Comparison of ENCODE assay signal across 11 mouse cellular contexts in the genomic region with DNA sequence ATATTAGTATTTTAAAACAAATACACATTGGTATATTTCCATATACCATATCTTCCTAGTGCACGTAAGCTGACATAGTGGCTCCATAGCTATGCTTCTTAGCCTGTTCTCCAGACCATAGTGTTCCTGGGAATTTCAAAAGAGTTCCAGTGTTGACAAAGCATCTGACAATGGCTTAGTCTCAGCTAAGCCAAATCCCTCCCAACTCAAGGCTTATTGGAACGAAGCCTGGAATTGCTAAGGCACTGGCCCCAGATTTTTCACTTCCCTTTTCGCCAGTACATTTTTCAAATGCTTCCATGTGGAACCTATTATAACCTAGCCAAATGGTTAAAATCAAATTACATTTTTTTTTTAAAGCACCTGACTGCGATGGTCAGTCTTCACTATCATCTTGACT. TPM values are rescaled to one million over a fixed set of nuclear protein-coding genes. Genes with fewer than 3 reads are reported as not detected.
DNase-seq lines count a peak whose midpoint lies in the region; ATAC-seq and TF ChIP-seq lines count a peak whose summit lies in the region.
"Had no signal": no experiment of that assay in that cellular context is flagged by ENCODE, and none has a peak within 500 bp of the region (broad histone marks: within the 10 kb centered on the region; RNA-seq: fewer than 3 reads in every experiment).

No protein-coding gene starts in this region.

- H3K9ac ChIP-seq in forebrain, embryonic 16.5 days (replicated peaks; ENCODE audit: low read depth, low read length): no peak overlapping the region
- H3K9ac ChIP-seq in forebrain, embryonic 15.5 days (replicated peaks): no peak overlapping the region
- H3K9ac ChIP-seq in liver, adult 2 months (ENCODE audit: low read depth, low read length): peak overlapping the region; percentile 78
- no peak overlapping the region for H3K9ac ChIP-seq in forebrain, embryonic 13.5 days
- H3K9ac ChIP-seq: liver, embryonic 14.5 days had no signal

- peaks cover 11% of the 10 kb centered on the region; the same call in 1 of the 2 replicates for H3K79me2 ChIP-seq in liver, adult 2 months (ENCODE audit: control insufficient read depth, insufficient read depth, low read length)

- H3K9me3 ChIP-seq in forebrain, embryonic 16.5 days (ENCODE audit: control insufficient read depth, low read length): no peaks in the 10 kb centered on the region
- no peaks in the 10 kb centered on the region for H3K9me3 ChIP-seq in forebrain, embryonic 15.5 days
- no peaks in the 10 kb centered on the region for H3K9me3 ChIP-seq in forebrain, embryonic 13.5 days (replicated peaks)

- 0 out of 2 replicates have a peak, but pooled peaks have one; percentile 35 for ATAC-seq in forebrain, embryonic 16.5 days
- no peak for ATAC-seq in forebrain, embryonic 15.5 days (replicated peaks)
- no peak for ATAC-seq in forebrain, embryonic 13.5 days

- no peak for TF ChIP-seq CTCF in liver, adult 2 months (IDR thresholded peaks at IDR 0.05; ENCODE audit: low read depth, low read length)

- H3K27me3 ChIP-seq in forebrain, embryonic 16.5 days (replicated peaks; ENCODE audit: control insufficient read depth, insufficient read depth, low read length): no peaks in the 10 kb centered on the region
- H3K27me3 ChIP-seq in forebrain, embryonic 15.5 days: no peaks in the 10 kb centered on the region
- H3K27me3 ChIP-seq in liver, adult 2 months (ENCODE audit: control insufficient read depth, insufficient read depth, low read length): no peaks in the 10 kb centered on the region
- 0 out of 2 replicates have a peak, but pooled peaks cover 5% of the 10 kb centered on the region for H3K27me3 ChIP-seq in forebrain, embryonic 13.5 days

- H3K4me2 ChIP-seq in forebrain, embryonic 16.5 days (ENCODE audit: low read length): no peak overlapping the region
- no peak overlapping the region for H3K4me2 ChIP-seq in forebrain, embryonic 15.5 days (replicated peaks)
- H3K4me2 ChIP-seq in forebrain, embryonic 13.5 days: no peak overlapping the region

- H3K4me1 ChIP-seq in forebrain, embryonic 16.5 days (replicated peaks; ENCODE audit: control insufficient read depth, insufficient read depth, low read length): peaks cover 8% of the 10 kb centered on the region
- peaks cover 9% of the 10 kb centered on the region for H3K4me1 ChIP-seq in forebrain, embryonic 15.5 days
- H3K4me1 ChIP-seq in liver, adult 2 months (ENCODE audit: control insufficient read depth, insufficient read depth, low read length): peaks cover 24% of the 10 kb centered on the region
- peaks cover 11% of the 10 kb centered on the region for H3K4me1 ChIP-seq in forebrain, embryonic 13.5 days

- no peak overlapping the region for H3K4me3 ChIP-seq in forebrain, embryonic 16.5 days (replicated peaks; ENCODE audit: low read length)
- H3K4me3 ChIP-seq in forebrain, embryonic 15.5 days: no peak overlapping the region
- H3K4me3 ChIP-seq in liver, adult 2 months (ENCODE audit: insufficient read depth, low read depth, low read length): peak overlapping the region; percentile 33; the same call in 1 of the 2 replicates
- no peak overlapping the region for H3K4me3 ChIP-seq in forebrain, embryonic 13.5 days
- H3K4me3 ChIP-seq: myocyte had no signal

- no peaks in the 10 kb centered on the region for H3K36me3 ChIP-seq in forebrain, embryonic 16.5 days (ENCODE audit: control insufficient read depth, insufficient read depth)
- H3K36me3 ChIP-seq in forebrain, embryonic 15.5 days: no peaks in the 10 kb centered on the region
- peaks cover 2% of the 10 kb centered on the region; the same call in 1 of the 2 replicates for H3K36me3 ChIP-seq in liver, adult 2 months (ENCODE audit: control insufficient read depth, insufficient read depth, low read length)
- no peaks in the 10 kb centered on the region for H3K36me3 ChIP-seq in forebrain, embryonic 13.5 days (ENCODE audit: poor library complexity, severe bottlenecking)

- 44% methylated on average over 4 of the region's 4 CpGs for WGBS in forebrain, embryonic 16.5 days
- WGBS in forebrain, embryonic 15.5 days: 48% methylated on average over 4 of the region's 4 CpGs
- WGBS in liver, adult 2 months: 15% methylated on average over 4 of the region's 4 CpGs
- WGBS in forebrain, embryonic 13.5 days: 67% methylated on average over 4 of the region's 4 CpGs

- no peak for TF ChIP-seq POLR2A in liver, adult 2 months (IDR thresholded peaks at IDR 0.05; ENCODE audit: extremely low read depth, insufficient read depth, low read length)

- intact Hi-C loops in heart, postnatal 36 days (cut with DNase I): no loop called here

- peak; percentile 96 for DNase-seq in liver, adult 2 months (ENCODE audit: extremely low read depth, low read depth, low spot score)
- no peak for DNase-seq in liver
- DNase-seq in heart, postnatal 36 days: peak; percentile 9 to 10
- DNase-seq in lung, postnatal 10 days: peak; percentile 48
- no peak for DNase-seq in frontal cortex, postnatal 14 days (ENCODE audit: low spot score in 2 of 2)
- DNase-seq: thymus, adult 18-20 months had no signal

- H3K27ac ChIP-seq in forebrain, embryonic 16.5 days (ENCODE audit: low read length): no peak overlapping the region
- no peak overlapping the region for H3K27ac ChIP-seq in forebrain, embryonic 15.5 days (replicated peaks)
- H3K27ac ChIP-seq in liver, adult 2 months (replicated peaks; ENCODE audit: insufficient read depth, low read depth, low read length): peak overlapping the region; percentile 93
- H3K27ac ChIP-seq in forebrain, embryonic 13.5 days: no peak overlapping the region
- H3K27ac ChIP-seq: liver, embryonic 14.5 days had no signal

RNA-seq across cellular contexts. Expression of gene Aass, which starts 3.6 kb away (rescaled TPM):
- 0.65 and 0.76 TPM in 2 replicates for polyA plus RNA-seq in forebrain, embryonic 16.5 days (2015; fragmentation: Nextera tagmentation; extraction: Ambion mirVana)
- polyA plus RNA-seq in forebrain, embryonic 15.5 days (2015; fragmentation: Nextera tagmentation; extraction: Ambion mirVana): 0.42 and 0.62 TPM in 2 replicates
- total RNA-seq in liver, adult 2 months (2014; rRNA removed): 328 and 378 TPM in 2 replicates
- 66.8 and 84.2 TPM in 2 replicates for polyA plus RNA-seq in liver, adult 2 months (2012; rRNA removed)
- under 1 TPM; 0.16 to 0.25 TPM for total RNA-seq in heart, postnatal 36 days (2021)
- polyA plus RNA-seq in forebrain, embryonic 13.5 days (2015; fragmentation: Nextera tagmentation; extraction: Ambion mirVana): 0.90 and 1.1 TPM in 2 replicates
- polyA plus RNA-seq: myocyte had no signal

Comparison
In these comparisons a context has a peak if more than half of its experiments do, and no peak if none do; other contexts are left out.
1. DNase-seq: peak in liver, adult 2 months (single experiment), heart, postnatal 36 days (2 of 2) and lung, postnatal 10 days (single experiment); none in liver (single experiment) and frontal cortex, postnatal 14 days (0 of 2).
2. RNA of gene Aass, which starts 3.6 kb away (polyA plus RNA-seq): 66.8 to 84.2 TPM in liver, adult 2 months; 0.90 to 1.1 TPM in forebrain, embryonic 13.5 days, 0.65 to 0.76 TPM in forebrain, embryonic 16.5 days and 0.42 to 0.62 TPM in forebrain, embryonic 15.5 days; every median in the first group is over 10 times any median in the second.